Mouse (Mus musculus) spleen, embryonic (tissue): Measurements from ENCODE around the gene Rab3c.

Experiments used
- CTCF ChIA-PET: fragments of 350-600 bp; sonication (Branson Sonifier 250); formaldehyde crosslinking; loops from one replicate; lab custom pipeline; 2022; lab: Charles Lee

The Rab3c gene

DNA sequence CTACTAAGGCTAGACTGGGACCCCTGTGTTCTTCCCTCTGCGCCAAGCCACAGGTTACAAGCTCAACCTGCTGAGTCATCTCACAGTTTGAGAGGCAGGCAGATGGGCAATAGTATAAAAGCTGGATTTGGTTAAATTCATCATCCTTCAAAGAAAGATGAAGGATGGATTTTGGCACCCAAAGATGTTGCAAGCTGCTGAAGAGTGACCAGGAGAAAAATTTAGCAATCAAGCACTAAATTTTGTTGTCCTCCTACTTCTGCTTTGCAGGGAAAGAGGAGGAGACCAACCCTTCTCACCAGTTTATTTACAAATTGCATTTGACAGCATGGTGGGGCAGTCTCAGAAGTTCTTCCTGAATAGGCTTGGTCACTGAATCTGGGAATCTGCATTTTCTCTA lies 90.8 kb downstream of the Rab3c start:
- CTCF ChIA-PET = no interaction called here

DNA sequence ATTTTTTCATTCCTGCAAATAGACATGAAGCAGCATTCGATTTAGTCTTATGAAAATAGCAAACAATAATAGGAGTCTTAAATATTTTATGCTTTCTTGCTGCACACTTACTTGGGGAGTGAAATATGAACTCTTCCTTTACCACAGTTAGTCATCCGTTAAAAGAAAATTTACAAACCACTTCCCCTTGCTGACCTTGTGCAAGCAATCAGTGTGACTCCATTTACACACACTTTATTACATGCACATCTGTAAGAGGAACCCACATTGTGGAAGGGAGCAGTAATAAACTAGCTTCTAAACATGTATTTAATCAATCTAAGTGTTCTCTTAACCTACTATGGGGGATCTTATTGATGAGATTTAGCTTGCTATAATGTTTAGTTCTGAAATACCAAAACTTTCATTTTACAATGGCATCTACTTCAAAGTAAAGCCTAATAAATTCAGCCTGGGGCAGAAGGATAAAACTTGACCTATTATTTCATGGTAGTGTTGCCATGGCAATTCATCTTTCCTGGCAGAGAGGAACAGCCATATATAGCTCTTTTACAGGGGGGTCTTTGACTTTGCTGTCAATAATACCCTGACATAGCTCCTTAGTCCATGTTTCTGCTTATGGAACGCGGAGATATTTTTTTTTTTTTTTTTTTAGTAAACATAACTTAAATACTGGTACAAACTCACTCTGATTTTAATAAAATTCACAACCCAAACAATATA lies 95.7 kb downstream of the Rab3c start:
- CTCF ChIA-PET = interaction anchor here (0.8 kb wide), 1 partner anchor 318 kb away, joined by 3 read pairs; no protein-coding TSS in a partner anchor

DNA sequence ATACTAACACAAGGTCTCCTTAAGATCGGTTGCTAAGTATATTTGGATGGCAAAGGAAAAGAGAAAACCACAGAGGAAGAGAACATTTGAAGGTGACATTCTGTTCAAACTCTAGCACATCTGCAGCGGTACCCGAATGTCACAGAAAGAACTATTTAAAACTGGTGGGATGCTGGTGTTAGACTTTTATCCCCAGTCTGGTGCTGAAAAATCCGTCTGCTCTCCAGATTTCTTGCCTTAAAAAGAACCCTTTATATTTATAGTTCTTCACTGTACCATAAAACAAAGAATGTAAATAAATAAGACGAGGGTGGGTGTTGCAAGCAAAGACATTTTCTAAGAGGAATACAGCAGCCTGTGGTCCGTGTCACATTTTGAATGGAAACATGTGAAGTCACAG lies 105.1 kb downstream of the Rab3c start:
- CTCF ChIA-PET = no interaction called here

DNA sequence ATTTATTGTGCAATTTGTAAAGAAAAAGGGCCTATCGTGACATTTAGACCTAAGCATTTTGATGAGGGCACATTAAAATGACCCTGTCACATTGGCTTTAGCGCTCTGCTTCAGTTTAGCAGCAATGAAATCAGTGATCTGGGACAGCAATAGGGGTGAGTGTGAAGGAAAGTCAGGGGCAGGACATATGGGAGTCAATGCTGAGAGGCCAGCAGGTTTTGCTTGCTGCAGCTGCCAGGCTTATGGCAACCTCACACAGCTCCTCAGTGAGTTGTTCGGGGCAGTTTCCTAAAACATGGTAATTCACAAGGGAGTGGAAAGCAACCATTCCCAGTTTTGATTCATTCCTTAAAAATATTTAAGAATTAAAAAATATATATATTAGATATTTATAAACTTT lies 111.1 kb downstream of the Rab3c start:
- CTCF ChIA-PET = no interaction called here

DNA sequence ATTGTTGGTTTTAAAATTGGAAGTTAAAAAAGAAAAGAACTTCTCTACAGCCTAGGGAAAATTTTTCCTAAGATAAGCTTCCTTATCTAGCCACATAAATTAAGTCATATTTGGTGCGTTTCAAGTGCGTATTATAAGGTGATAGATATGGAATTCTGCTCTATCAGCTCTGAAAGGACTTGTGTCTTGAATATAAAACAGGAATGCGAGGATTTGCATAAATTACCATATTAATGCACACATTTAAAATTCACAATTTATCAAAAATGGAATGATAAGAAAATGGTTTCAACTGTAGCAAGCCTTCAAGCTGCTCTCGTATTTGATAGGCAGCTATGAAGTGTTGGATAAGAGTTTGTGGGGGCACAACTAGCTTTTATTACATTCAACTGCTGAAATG lies 111.6 kb downstream of the Rab3c start:
- CTCF ChIA-PET = no interaction called here

DNA sequence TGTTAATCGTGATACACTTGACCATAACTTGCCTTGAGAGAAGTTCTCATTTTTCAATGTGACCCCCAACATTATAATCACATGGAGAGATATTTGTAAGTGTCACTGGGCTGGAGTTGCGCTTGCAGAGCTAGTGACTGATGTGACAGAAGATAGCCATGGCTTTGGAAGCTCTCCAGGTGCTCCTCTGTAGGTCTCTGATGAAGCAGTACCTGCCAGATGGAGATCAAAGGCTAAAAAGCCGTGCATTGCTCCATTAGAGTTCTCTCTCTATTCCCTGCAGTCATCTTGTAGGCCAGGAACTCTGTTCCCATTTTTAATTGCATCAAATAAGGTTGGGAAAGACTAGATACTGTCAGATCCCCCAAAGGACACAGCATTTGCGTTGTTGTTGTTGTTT lies 112.2 kb downstream of the Rab3c start:
- CTCF ChIA-PET = no interaction called here

DNA sequence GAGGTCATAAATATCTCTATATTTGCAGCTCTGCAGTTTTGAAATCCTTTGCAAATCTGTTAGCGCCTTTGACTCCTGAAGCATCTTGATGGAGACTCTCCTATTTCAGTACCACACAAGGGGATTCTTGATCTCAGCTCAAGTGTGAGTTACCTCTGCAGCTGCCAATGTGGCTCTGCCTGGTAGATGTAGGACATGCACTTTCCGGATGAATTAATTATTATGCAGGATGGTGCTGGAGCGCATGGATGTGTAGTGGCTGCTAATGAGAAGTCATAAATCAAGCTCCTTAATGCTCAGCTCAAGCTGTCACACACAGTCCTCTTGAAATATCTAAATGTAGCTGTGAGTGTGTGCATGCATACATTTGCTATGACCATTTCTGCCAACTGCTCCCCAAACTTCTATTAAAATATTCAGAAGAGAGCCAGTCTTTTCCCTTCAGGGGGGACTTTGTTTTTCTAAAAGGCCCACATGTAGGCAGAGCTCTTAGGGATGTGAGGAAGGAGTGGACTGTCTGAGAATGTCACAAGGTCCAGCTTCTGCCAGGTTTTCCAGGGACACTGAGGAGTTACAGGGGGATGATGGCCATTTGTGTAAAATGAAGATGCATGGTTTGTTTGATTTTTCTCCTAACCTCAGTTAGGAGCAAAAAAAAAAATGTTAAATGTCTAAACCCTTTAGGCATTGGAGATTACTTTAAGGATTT lies 114.0 kb downstream of the Rab3c start:
- CTCF ChIA-PET = no interaction called here

DNA sequence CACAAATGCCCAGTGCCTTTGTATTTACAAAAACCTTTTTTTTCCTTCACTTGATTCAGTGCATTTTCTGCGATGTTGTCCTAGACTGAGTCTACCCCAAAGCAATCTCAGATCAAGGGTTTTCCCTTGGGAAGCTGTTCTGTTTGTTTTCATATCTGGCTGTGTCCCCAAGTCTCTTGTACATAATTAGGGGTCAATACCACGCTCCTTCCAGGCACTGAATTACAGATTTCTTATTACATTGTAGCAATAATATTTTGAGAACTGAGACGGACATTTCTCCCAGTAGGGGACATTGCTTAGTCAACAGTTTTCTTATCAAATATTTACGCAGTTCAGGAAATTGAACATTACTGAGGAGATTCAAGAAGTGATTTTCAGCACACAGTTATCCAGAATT lies 120.8 kb downstream of the Rab3c start:
- CTCF ChIA-PET = no interaction called here

DNA sequence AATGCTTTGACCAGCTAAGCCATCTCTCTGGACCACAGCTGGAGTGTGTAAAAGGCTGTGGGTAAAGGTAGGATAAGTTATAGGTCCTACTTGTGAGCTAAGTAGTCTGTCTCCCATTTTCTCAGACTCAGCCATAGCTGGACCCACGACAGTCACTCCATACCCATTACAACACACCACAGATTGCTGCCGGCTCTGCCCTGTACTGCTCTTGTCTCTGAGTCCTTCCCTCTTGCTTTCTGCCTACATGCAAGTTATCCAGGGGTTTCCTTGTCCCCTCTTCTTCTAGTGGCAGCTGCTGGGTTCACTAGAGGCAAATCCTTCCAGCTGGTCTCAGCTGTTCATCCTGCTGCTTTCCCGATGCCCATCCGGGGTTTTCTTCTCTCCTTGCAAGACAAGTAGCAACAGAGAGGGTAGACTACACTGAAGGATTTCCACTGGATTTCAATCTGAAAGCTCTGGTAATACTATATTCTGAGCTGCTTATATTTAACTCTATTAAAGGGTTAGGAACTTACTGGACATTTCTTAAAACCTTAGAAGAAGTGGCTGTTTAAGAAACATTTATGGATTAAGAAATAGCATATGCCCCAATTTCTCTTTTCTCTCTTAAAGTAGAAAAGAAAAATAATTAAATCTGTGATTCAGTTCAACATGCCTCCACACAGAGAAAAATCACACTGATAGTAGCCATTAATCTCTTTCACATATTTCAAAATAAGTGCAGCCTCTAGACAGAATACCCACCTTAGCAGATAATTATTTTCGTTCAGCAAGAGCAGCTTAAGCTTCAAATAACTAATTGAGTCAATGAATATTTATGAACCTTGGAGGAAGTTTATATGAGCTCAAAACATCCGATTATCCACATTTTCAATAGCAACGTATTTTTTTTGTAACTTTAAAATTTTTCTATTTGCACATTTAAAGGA lies 121.9 kb downstream of the Rab3c start:
- CTCF ChIA-PET = no interaction called here

DNA sequence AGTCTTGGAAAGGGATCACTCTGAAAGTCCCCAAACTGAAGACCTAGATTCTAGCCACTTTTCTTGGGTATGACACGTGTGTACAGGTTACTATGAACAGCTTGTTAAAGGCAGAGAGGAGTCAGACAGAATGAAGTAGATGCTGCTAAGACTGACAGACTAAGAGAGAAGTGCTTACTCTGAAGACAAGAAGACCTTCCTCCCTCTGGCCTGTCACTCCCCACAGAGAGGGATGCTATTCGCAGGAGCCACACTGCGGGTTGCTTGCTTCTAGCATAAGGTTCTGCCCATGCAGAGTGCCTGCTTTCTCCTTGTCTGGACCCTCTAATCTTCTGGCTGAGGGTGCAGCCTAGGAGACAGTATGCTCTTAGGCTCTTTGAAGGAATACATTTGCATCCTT lies 135.3 kb downstream of the Rab3c start:
- CTCF ChIA-PET = no interaction called here

DNA sequence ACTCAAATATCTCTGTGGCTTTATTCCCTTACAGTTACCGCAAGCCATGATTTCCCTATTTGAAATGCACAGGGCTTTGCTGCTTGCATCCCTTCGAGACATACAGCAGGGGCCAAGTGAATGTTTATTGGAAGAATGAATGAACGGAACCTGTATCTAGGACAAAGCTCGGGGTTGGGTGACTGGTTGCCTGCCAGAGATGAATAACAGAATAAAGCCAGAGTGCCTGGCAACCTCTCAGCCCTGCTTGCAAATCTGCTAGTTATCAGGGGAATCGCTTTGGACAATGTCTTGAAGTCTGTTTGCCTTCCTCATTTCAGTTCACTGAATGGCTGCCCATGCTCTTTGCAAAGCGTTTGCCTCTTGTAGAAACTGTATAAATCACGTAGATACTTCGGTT lies 135.8 kb downstream of the Rab3c start:
- CTCF ChIA-PET = no interaction called here

DNA sequence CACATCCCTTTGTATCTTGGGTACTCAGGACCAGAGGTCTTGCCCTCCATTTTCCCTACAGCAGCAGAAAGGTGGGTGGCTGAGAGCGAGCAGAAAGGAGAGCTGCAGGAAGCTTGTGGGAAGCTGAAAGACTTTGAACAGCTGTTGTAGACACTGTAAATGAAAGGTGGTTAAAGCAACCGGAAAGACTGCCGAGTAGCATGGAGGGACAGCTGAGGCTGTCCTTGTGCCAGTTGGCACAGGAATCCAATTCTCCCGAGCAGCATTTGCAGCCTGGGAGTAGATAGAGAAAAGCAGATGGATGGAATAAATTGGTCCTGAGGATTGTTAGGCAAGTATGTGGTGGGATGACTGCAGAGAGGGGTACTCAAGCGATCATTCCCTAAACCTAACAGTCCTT lies 141.5 kb downstream of the Rab3c start:
- CTCF ChIA-PET = no interaction called here

DNA sequence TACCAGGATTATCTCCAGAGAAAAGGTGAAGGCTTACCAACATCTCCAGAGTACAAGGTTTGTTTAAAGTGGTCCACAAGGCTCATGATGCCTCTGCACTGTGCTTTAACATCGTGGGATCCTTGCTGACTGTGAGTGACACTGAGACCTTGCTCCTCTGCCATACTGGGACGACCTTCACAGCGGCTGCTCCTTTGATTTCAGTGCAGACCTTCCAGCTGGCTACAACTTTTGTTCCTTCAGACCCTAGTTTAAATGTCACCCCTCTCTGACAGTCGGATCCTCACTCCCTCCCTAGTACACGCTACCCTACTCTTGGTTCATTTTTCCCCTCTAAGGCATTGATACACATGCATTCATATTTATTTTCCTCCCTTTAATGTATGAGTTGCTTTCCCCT lies 142.2 kb downstream of the Rab3c start:
- CTCF ChIA-PET = no interaction called here

DNA sequence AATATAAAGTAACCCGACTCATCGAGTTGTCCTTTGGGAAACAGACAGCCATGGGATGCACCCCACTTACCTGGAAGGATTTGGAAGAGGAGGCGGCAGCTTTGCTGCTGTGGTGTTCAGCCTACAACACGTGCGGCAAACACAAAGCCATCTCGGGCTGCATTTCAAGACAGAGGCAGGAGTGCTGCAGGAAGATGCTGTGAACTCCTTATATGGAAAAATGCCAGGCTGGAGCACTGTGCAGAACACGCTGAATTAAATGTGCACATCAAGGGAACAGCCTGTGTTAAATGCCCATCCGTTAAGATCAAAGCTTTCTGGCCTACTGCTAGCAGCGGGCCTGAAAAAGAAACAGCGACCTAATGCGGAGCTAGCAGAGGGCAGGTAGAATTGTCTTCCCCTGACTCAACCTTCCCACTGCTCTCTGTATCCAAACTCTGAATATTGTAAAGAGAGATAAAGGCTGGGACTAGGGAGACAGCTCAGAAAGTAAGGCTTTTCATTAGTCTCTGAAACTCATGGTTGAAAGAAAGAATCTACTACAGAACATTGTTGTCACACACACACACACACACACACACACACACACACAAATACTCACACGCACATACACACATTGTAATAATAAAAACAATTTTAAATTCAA lies 153.1 kb downstream of the Rab3c start:
- CTCF ChIA-PET = no interaction called here

DNA sequence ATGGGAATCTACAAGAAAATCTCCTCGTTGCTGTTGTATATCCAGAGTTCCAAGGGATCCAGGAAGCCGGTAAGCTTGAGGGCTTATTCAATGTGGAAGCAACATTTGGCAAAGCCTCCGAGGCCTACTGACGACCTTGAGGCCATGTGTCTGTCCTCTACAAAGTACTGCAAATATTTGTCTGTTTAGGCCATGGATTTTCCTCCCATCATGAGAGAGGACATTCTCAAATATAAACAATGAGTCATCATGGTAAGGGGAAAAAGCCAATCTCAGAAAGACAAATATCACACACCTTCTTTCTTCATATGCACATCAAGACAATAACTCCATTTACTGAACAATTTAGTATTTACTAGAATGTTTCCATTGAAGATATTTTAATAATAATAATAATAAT lies 158.0 kb downstream of the Rab3c start:
- CTCF ChIA-PET = no interaction called here

DNA sequence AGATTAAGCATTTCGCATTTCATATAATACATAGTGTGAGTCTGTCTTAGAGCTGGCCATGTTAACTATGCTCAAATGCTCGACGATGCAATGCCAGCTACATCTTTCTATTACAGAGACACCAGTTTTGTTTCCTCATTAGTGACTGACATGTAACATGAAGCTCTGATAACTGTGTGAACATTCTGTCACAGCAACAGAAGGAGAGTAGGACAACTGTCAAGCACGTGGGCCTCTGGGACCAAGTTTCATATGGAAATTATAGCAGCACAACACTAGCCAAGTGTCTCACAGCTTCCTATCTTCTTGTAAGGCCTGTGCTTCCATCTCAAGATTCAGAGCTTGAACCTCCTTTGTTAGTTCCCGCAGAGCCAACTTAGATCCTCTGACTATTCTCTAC lies 163.9 kb downstream of the Rab3c start:
- CTCF ChIA-PET = no interaction called here

DNA sequence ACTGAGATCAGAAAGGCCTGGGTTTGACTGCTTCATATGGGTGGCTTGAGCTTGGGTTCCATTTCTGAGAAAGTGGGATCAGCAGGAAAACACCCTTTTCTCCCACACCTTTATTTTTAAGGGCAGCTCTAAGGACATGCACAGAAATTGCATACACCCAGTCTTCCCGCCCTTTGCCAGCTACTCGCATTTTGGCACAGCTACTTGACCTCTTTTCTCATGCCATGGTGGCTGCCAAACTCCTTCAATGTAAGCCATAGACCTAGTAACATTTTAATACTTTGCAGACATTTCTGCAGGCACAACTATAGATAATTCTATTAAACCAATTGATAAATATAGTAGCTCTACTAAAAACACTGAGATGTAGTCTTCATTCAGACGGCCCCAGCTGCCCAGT lies 164.5 kb downstream of the Rab3c start:
- CTCF ChIA-PET = no interaction called here

DNA sequence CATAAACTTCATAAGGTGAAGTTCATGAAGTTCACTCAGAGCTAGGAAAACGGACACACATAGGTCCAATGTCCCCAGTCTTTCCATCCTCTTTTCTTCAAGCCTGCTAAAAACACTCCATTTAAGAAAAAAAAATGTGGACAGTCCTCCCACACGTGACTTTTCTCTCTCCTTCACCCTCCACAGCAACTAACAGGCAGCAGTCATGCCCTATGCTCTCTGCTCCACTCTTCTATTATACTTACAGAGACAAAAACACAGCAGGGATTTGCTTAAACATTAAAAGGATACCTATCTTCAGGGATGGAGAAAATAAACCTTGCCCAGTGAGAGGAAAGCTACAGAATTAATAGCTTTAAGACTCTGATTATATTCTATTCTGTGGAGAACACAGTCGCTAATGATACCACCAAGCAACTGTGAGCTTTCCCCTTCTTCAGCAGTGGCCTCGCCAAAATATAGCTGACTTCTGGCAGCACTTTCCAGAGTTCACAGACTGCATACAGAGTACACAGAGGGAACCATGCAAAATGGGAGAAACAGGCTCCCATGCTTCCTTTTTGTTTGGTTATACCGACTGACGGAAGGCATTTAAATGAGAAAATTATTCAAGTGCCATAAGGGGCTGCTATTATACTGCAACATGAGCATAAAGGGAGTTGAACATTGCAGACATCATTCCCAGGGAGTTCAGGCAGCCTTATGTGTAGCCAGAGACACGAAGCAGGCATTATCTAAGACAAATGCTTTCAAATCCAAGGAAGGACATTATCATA lies 165.7 kb downstream of the Rab3c start:
- CTCF ChIA-PET = no interaction called here

DNA sequence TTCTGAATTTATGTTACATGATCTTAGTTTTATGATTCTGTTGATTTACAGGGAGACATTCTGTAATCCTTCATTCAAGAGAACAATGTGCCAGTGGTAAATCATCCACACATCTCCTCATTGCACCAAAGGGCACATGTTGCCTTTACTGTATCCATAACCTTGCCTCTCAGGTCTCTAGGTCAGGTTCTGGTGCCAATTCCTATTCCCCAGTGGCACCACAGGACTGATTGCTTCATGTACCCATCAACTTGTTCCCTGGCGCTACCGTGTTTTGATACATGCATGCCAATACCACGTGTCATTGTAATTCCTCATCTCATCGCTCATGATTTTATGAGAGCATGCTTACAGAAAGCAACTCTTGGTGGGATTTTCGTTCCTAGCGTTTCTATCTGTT lies 167.1 kb downstream of the Rab3c start:
- CTCF ChIA-PET = no interaction called here

DNA sequence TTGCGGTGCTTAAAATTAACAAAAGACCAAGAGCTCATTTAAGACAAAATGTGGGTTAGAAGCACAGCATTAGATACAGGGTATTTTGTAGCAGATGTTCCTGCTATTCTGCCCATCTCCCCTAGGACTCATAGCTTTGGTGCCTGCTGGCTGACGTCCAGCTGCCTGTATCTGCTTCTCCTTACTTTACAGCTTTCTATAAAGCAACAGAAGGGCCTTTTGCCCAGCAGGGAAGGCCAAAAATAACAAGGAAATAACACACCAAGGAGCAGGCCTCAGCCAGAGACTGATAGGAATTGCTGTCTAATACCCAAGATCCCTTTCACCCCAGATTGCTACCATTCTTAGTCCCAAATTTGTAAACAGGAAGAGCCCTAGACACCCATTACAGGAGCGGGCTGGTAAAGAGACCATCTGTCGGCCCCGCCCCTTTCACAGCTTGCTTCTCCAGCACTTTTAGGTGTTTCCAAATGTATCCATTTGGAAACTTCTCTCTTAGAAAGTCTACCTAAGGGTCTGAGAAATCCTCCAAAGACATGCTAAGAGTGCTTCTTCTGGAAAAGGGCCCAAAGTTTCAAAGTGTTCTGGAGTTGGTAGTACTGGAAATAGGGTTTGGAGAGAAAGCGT lies 183.3 kb downstream of the Rab3c start:
- CTCF ChIA-PET = no interaction called here

DNA sequence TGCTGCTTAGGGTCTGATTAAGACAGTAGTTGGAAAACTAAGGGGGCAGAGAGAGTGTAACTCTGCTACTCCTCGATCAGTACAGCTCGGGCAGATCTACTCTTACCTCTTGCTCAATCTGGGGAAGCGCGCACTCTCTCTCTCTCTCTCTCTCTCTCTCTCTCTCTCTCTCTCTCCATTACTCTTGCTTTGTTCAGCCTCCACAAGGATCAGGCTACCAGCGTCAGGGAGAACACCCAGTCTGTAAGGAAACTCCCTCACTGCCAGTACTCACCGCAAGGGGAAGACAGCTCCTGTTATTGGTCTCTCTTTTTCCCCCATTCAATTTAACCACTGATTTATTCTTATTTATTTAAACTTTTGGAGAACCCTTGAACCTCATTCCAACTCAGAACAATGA lies 185.8 kb downstream of the Rab3c start:
- CTCF ChIA-PET = no interaction called here
